Mouse (Mus musculus): ENCODE data around the gene Gpsm2. TPM values are rescaled to one million over a fixed set of nuclear protein-coding genes. Genes with fewer than 3 reads are reported as not detected.
A peak's percentile ranks its signal among the peaks of the same experiment; 100 is the strongest.

Gene Gpsm2
- total and polyA plus RNA-seq, 2 experiments from 2014 or later, result 14.2 to 16.6 TPM

- no peak for TF ChIP-seq CTCF (IDR thresholded peaks at IDR 0.05; ENCODE audit: low read depth)
These were observed 41.6 kb upstream of the Gpsm2 start for GRCm38 (mm10) chr3:108763691-108764090.

GRCm38 (mm10) chr3:108762597-108763111 lies 40.5 kb upstream of the Gpsm2 start:
- ATAC-seq (peak; percentile 85), DNase-seq (peak; percentile 50)
- Histone ChIP-seq H3K9ac (no peak overlapping the region), H3K27ac (ENCODE audit: low read depth, low read length) (no peak overlapping the region), H3K4me3 (ENCODE audit: low read depth, low read length) (no peak overlapping the region), H3K4me2 (ENCODE audit: low read depth) (no peak overlapping the region), H3K9me3 (ENCODE audit: low read length) (no peaks in the 10 kb centered on the region), H3K36me3 (ENCODE audit: insufficient read depth) (no peaks in the 10 kb centered on the region), H3K4me1 (ENCODE audit: insufficient read depth) (no peaks in the 10 kb centered on the region), H3K27me3 (ENCODE audit: insufficient read depth, low read length) (no peaks in the 10 kb centered on the region)
- WGBS, result 73% methylated on average over 7 of the region's 7 CpGs
- no peak for TF ChIP-seq CTCF (IDR thresholded peaks at IDR 0.05; ENCODE audit: low read depth)

More at GRCm38 (mm10) chr3:108763691-108764090, 41.6 kb upstream of the Gpsm2 start:
- H3K27me3 ChIP-seq (ENCODE audit: insufficient read depth, low read length), result no peaks in the 10 kb centered on the region
- no peak overlapping the region for H3K4me3 ChIP-seq (ENCODE audit: low read depth, low read length)
- no peaks in the 10 kb centered on the region for H3K9me3 ChIP-seq (ENCODE audit: low read length)
- no peaks in the 10 kb centered on the region for H3K4me1 ChIP-seq (ENCODE audit: insufficient read depth)
- no peak overlapping the region for H3K9ac ChIP-seq
- ATAC-seq, result no peak
- DNase-seq, result no peak
- 69% methylated on average over 2 of the region's 2 CpGs for WGBS
- H3K36me3 ChIP-seq (ENCODE audit: insufficient read depth), result no peaks in the 10 kb centered on the region
- H3K27ac ChIP-seq (ENCODE audit: low read depth, low read length), result no peak overlapping the region
- H3K4me2 ChIP-seq (ENCODE audit: low read depth), result no peak overlapping the region

GRCm38 (mm10) chr3:108759566-108760420 lies 37.7 kb upstream of the Gpsm2 start:
- Histone ChIP-seq H3K27me3 (ENCODE audit: insufficient read depth, low read length) (no peaks in the 10 kb centered on the region), H3K36me3 (ENCODE audit: insufficient read depth) (no peaks in the 10 kb centered on the region), H3K4me2 (ENCODE audit: low read depth) (no peak overlapping the region), H3K9ac (no peak overlapping the region), H3K9me3 (ENCODE audit: low read length) (no peaks in the 10 kb centered on the region), H3K4me1 (ENCODE audit: insufficient read depth) (no peaks in the 10 kb centered on the region), H3K4me3 (ENCODE audit: low read depth, low read length) (no peak overlapping the region), H3K27ac (ENCODE audit: low read depth, low read length) (no peak overlapping the region)
- no peak for TF ChIP-seq CTCF (IDR thresholded peaks at IDR 0.05; ENCODE audit: low read depth)
- no peak for DNase-seq
- 73% methylated on average over 11 of the region's 11 CpGs for WGBS
- ATAC-seq, result peak; percentile 38; the same call in 1 of the 2 replicates

- Histone ChIP-seq H3K4me2 (ENCODE audit: low read depth) (no peak overlapping the region), H3K9me3 (ENCODE audit: low read length) (no peaks in the 10 kb centered on the region), H3K9ac (no peak overlapping the region), H3K27ac (ENCODE audit: low read depth, low read length) (no peak overlapping the region), H3K36me3 (ENCODE audit: insufficient read depth) (no peaks in the 10 kb centered on the region), H3K4me3 (ENCODE audit: low read depth, low read length) (no peak overlapping the region), H3K4me1 (ENCODE audit: insufficient read depth) (no peaks in the 10 kb centered on the region), H3K27me3 (ENCODE audit: insufficient read depth, low read length) (no peaks in the 10 kb centered on the region)
- no peak for ATAC-seq
- 67% methylated on average over 9 of the region's 9 CpGs for WGBS
- TF ChIP-seq CTCF (IDR thresholded peaks at IDR 0.05; ENCODE audit: low read depth), result no peak
- no peak for DNase-seq
These were observed 35.5 kb upstream of the Gpsm2 start for GRCm38 (mm10) chr3:108757570-108757969.

- no peak overlapping the region for H3K4me3 ChIP-seq (ENCODE audit: low read depth, low read length)
- H3K9me3 ChIP-seq (ENCODE audit: low read length), result no peaks in the 10 kb centered on the region
- ATAC-seq (no peak), DNase-seq (no peak)
- WGBS, result 85% methylated on average over 1 of the region's 1 CpGs
- H3K4me2 ChIP-seq (ENCODE audit: low read depth), result no peak overlapping the region
- no peaks in the 10 kb centered on the region for H3K36me3 ChIP-seq (ENCODE audit: insufficient read depth)
- H3K27ac ChIP-seq (ENCODE audit: low read depth, low read length), result no peak overlapping the region
- H3K27me3 ChIP-seq (ENCODE audit: insufficient read depth, low read length), result no peaks in the 10 kb centered on the region
- H3K4me1 ChIP-seq (ENCODE audit: insufficient read depth), result no peaks in the 10 kb centered on the region
- H3K9ac ChIP-seq, result no peak overlapping the region
- no peak for TF ChIP-seq CTCF (IDR thresholded peaks at IDR 0.05; ENCODE audit: low read depth)
These were observed 34.0 kb upstream of the Gpsm2 start for GRCm38 (mm10) chr3:108756131-108756530.

- no peak for DNase-seq
- TF ChIP-seq CTCF (IDR thresholded peaks at IDR 0.05; ENCODE audit: low read depth), result no peak
- no peak overlapping the region for H3K27ac ChIP-seq (ENCODE audit: low read depth, low read length)
These were observed 33.4 kb upstream of the Gpsm2 start for GRCm38 (mm10) chr3:108755542-108755941.

GRCm38 (mm10) chr3:108754541-108754940 lies 32.4 kb upstream of the Gpsm2 start:
- no peaks in the 10 kb centered on the region for H3K4me1 ChIP-seq (ENCODE audit: insufficient read depth)
- no peak overlapping the region for H3K4me3 ChIP-seq (ENCODE audit: low read depth, low read length)
- H3K4me2 ChIP-seq (ENCODE audit: low read depth), result no peak overlapping the region
- no peaks in the 10 kb centered on the region for H3K9me3 ChIP-seq (ENCODE audit: low read length)
- TF ChIP-seq CTCF (IDR thresholded peaks at IDR 0.05; ENCODE audit: low read depth), result no peak
- H3K27me3 ChIP-seq (ENCODE audit: insufficient read depth, low read length), result no peaks in the 10 kb centered on the region
- DNase-seq (no peak), ATAC-seq (no peak)
- H3K27ac ChIP-seq (ENCODE audit: low read depth, low read length), result no peak overlapping the region
- no peaks in the 10 kb centered on the region for H3K36me3 ChIP-seq (ENCODE audit: insufficient read depth)
- WGBS, result 90% methylated on average over 1 of the region's 1 CpGs
- H3K9ac ChIP-seq, result no peak overlapping the region

More at GRCm38 (mm10) chr3:108755542-108755941, 33.4 kb upstream of the Gpsm2 start:
- Histone ChIP-seq H3K4me2 (ENCODE audit: low read depth) (no peak overlapping the region), H3K4me3 (ENCODE audit: low read depth, low read length) (no peak overlapping the region), H3K9me3 (ENCODE audit: low read length) (no peaks in the 10 kb centered on the region), H3K4me1 (ENCODE audit: insufficient read depth) (no peaks in the 10 kb centered on the region), H3K9ac (no peak overlapping the region), H3K27me3 (ENCODE audit: insufficient read depth, low read length) (no peaks in the 10 kb centered on the region), H3K36me3 (ENCODE audit: insufficient read depth) (no peaks in the 10 kb centered on the region)
- ATAC-seq, result no peak
- 94% methylated on average over 2 of the region's 2 CpGs for WGBS
